Mouse (Mus musculus) heart, postnatal 0 days (tissue): Measurements from ENCODE around the gene Prkag2.

Source experiments
- CTCF ChIP-seq: IDR thresholded peaks from 2 replicates; pipeline ENCODE4 v1.5.1; 2016; ENCODE audit warnings: antibody characterized with exemption, control low read depth, low read depth
- EP300 ChIP-seq: IDR thresholded peaks from 2 replicates; pipeline ENCODE4 v1.6.1; 2016; ENCODE audit warnings: antibody characterized with exemption, low read depth

DNA sequence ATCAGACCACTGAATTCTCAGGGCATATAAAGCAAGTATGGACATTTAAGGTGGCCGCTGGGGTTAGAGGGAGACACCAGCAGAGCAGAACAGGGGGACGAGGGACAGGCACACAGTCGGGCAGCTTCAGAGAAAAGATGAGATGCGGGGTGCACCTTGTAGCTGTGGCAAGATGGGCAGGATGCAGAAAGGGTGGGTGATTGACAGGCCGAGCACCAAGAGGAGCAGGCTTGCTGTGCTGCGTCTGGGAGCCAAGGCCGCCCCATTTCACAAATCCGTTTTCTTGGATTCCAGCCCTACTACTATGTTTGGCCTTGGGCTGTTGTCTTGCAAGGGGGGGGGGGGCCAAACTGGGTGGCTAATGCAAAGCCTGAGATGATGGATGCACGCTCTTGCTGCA is 195.5 kb downstream of the Prkag2 start:
- no peak for TF ChIP-seq CTCF
- TF ChIP-seq EP300: no peak
